Mouse (Mus musculus) spleen, adult 2 months (tissue): Measurements from ENCODE around the gene Mansc1.

ENCODE experiments used
- CTCF ChIP-seq: fragments of 200-500 bp; IDR thresholded peaks from 2 replicates; pipeline ENCODE4 v1.5.1; 2011; ENCODE audit warnings: mild to moderate bottlenecking, inconsistent platforms; ENCODE audit not compliant: insufficient read depth, insufficient read length, insufficient replicate concordance; ENCODE audit errors: extremely low read depth
- POLR2A ChIP-seq: fragments of 200-500 bp; IDR thresholded peaks from 2 replicates; pipeline ENCODE4 v1.6.1; 2011; ENCODE audit warnings: low read depth, low read length, inconsistent platforms

DNA sequence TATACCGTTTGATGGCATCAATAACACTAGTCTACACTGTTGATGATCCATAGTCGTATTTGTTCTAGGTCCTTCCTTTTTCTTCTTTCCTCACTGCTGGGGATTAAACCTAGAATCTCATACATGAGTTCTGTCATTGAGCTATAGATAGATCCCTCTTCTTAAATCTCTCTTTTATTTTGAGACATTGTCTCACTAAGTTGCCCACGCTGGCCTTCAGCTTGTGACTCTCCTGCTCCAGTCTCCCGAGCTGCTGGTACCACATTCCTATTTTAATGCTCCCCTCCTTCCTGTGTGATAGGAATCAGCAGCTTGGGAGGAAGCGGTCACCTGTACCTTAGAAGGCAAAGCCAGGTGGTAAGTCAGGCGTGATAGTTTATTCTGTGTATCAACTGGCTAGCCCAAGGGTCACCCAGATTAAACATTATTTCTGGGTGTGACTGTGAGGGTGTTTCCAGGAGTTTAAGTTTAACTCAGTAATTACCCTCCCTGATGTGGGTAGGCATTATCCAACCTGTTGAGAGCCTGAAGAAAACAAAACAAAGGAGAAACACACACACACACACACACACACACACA, 34.5 kb downstream of the Mansc1 start:
- TF ChIP-seq CTCF (no peak), POLR2A (no peak)
